Mouse (Mus musculus): ENCODE measurements at regions not wholly inside any gene's neighbourhood (a gene's known extent, or its start where the extent isn't known, plus 50 kb on each side); places are given as distances from the start of the nearest gene placed in this dataset.
A peak's percentile ranks its signal among the peaks of the same experiment; 100 is the strongest.
"Not testable (repeated sequence)": the region's sequence is repeated elsewhere in the genome, so short reads cannot be mapped to it uniquely, and the experiment has no call there.

- ATAC-seq (replicated peaks; ENCODE audit: poor library complexity): no peak
These were observed 203.4 kb upstream of the Tbl1x start for GRCm38 (mm10) chrX:77307374-77307773.

DNA sequence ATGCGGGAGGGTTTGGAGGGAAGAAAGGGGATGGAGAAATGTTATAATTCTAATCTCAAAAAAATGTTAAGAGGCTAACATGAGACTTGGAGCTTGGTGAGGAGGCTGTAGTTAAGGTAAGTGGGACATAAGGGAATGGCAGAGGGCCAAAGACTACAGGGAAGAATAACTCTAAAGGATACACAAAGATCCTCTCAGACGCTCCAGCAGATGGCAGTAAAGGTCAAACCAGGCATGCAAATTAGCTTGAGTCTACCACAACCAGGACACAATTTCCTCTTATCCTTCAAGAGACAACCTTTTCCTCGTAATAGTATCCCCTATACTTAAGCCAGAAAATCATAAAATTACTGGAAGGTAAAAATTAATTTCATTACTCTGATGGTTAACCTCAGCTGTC, 196.4 kb upstream of the Tbl1x start:
- ATAC-seq (replicated peaks; ENCODE audit: poor library complexity): peak; percentile 85

DNA sequence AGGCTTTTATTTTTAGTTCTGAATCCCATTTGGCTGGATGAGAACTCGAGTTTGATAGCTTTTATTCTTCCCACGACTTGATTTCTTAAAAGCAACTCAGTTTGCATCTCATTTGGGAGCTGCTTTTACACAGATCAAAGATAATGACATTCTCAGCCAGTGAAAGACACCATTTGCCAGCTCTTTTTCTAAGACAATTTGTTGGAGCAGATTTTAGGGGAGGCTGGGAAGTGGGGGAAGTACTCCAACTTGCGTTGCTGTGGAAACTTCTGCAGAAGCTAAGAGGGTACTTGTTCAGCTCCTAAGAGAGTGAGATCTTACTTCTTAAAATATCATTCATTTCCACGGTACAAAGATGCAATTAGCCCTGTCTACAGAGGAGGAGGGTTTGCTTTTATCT, 187.2 kb upstream of the Tbl1x start:
- no peak for ATAC-seq (replicated peaks; ENCODE audit: poor library complexity)

DNA sequence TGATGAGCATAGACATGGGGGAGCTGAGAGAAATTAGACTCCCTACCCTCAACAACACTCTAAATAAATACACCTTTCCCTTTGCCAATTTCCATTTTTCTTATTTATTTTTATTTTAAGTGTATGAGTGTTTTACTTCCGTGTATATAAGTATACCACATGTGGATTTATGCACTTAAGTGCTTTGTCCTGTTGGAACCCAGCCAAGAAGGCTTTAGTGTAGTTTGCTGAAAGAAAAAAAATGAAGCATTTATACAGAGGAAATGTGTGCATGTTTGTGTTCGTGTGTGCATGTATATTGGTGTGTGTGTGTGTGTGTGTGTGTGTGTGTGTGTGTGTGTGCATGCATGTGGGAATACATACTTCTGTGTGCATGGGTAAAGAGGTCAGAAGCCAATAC, 157.6 kb upstream of the Tbl1x start:
- no peak for ATAC-seq (replicated peaks; ENCODE audit: poor library complexity)

- 0 out of 2 replicates have a peak, but pooled peaks have one; percentile 25 for ATAC-seq (replicated peaks; ENCODE audit: poor library complexity)
These were observed 150.3 kb upstream of the Tbl1x start for GRCm38 (mm10) chrX:77360551-77360950.

GRCm38 (mm10) chrX:77361106-77361505, 149.7 kb upstream of the Tbl1x start:
- no peak for ATAC-seq (replicated peaks; ENCODE audit: poor library complexity)

DNA sequence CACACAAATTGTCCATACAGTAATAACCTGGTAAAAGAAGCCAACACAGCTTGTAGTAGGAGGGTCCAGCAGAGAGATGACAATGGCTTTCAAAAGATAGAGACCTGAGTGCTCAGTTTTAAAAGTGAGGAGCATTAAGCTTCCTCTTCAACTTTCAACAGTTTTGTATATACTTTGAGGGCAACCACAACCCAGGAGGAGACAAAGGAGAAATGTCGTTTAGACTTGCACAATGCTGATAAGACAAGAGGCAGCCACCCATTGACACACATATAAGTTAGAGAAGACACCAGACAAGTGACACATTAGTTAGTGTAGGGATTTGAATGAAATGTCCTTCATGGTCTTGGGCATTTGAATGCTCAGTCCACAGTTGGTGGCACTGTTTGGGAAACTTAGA, 147.2 kb upstream of the Tbl1x start:
- ATAC-seq (replicated peaks; ENCODE audit: poor library complexity): peak; percentile 85

DNA sequence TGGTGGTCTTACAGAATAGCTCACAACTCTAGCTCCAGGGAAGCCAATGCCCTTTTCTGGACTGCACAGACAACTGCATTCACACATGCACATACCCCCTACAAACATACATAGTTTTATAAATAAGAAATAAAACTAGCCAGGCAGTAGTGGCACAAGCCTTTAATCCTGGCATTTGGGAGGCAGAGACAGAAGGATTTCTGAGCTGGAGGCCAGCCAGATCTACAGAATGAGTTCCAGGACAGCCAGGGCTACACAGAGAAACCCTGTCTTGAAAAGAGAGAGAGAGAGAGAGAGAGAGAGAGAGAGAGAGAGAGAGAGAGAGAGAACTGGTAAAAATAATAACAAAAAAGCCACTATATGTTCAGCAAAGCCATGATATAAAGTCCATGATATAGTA, 143.5 kb upstream of the Tbl1x start:
- no peak for ATAC-seq (replicated peaks; ENCODE audit: poor library complexity)

GRCm38 (mm10) chrX:77387271-77387670, 123.5 kb upstream of the Tbl1x start:
- ATAC-seq (replicated peaks; ENCODE audit: poor library complexity): no peak

DNA sequence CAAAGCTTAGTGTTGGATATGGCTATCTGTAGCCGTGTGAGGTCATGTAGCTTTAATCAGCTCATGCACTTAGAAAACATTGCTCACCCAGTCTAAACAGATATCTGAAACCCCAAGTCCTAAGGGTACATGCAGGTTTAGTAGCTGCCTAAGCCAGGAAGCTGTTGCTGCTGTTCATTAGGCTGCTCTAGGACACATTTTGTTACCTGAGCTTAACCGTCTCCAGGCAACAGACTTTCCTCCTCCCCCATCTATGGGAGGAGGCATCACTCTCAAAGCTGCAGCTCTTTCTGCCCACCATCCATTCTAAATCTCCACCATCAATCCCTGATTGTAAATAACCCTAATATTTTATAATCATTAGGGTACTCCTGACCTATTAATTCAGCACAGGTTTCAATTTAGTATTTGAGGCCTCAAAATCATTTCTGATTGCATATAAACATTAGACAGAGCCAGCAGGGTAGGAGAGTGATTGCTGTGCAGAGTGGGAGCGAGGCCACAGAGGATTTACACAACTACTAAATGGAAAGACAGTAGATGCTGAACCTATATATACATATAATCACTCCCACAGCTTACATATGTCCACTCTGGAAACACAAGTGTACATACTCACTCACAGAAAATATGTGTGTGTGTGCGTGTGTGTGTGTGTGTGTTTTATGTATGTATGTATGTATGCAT, 118.9 kb upstream of the Tbl1x start:
- no peak for ATAC-seq (replicated peaks; ENCODE audit: poor library complexity)

DNA sequence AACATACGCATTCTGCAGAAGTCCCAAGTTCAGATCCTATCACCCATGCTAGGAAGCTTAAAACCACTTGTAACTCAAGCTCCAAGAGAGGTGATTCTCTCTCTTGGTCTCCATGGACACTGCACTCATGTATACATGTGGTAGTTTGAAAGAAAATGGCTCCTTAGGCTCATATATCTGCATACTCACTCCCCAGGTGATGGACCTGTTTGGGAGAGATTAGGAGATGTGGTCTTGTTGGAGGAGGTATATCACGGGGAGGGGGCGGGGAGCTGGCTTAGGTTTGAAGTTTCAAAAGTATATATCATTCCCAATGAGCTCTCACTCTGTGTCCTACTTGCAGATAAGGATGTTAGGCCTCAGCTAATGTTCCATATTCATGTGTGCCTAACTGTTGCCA, 103.9 kb upstream of the Tbl1x start:
- peak; percentile 71 for ATAC-seq (replicated peaks; ENCODE audit: poor library complexity)

- ATAC-seq (replicated peaks; ENCODE audit: poor library complexity): no peak
These were observed 102.9 kb upstream of the Tbl1x start for GRCm38 (mm10) chrX:77407925-77408324.

DNA sequence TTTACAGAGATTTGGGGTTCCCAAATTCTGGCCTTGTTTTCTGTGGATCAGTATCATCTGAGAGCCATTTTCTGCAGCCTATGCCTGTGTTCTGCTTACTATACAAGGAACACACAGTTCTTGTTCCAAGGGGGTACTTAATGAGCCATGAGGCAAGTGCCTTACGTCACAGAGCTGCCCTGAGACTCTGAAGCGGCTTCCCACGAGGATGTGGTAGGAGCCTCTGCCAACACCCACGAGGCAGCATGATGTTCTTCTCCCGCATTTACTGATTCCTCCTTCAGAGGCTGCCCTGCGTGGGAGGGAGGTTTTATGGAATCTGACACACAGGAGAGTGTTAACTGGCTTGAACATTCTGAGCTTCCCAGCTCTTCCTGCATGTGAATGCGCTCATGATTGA, 101.4 kb upstream of the Tbl1x start:
- no peak for ATAC-seq (replicated peaks; ENCODE audit: poor library complexity)

- no peak for ATAC-seq (replicated peaks; ENCODE audit: poor library complexity)
These were observed 100.0 kb upstream of the Tbl1x start for GRCm38 (mm10) chrX:77410812-77411211.

- ATAC-seq (replicated peaks; ENCODE audit: poor library complexity): peak; percentile 80
These were observed 96.7 kb upstream of the Tbl1x start for GRCm38 (mm10) chrX:77414156-77414555.

DNA sequence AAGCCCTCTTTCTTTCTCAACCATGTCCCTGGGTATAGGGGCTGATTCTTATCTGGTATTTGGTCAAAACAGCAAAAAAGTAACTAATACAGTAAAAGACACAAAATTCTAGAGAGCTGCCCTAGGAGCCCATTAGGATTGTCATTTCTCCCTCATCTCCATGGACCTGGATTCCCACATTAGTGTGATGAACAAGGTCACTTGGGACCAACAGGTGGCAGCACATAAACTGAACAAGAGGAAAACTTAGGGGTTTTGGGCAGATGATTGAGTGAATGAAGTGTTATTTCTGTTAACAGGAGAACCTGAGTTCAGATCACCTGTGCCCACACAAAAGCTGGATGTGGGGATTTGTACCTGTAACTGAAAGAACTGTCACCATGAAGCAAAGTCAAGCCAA, 93.0 kb upstream of the Tbl1x start:
- ATAC-seq (replicated peaks; ENCODE audit: poor library complexity): no peak

GRCm38 (mm10) chrX:77422206-77422605, 88.6 kb upstream of the Tbl1x start:
- no peak for ATAC-seq (replicated peaks; ENCODE audit: poor library complexity)

GRCm38 (mm10) chrX:77424792-77425727, 85.8 kb upstream of the Tbl1x start:
- peak; percentile 88 for ATAC-seq (replicated peaks; ENCODE audit: poor library complexity)

DNA sequence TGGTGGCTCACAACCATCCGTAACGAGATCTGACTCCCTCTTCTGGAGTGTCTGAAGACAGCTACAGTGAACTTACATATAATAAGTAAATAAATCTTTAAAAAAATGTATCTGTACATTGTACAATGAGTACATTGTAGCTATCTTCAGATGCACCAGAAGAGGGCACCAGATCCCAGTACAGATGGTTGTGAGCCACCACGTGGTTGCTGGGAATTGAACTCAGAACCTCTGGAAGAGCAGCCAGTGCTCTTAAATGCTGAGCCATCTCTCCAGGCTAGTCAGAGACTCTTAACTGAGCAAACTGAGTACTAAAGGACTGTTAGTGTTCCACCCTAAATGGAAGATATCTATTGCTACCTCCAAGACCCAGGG, 85.1 kb upstream of the Tbl1x start:
- ATAC-seq (replicated peaks; ENCODE audit: poor library complexity): not testable (repeated sequence)

GRCm38 (mm10) chrX:77426836-77427235, 84.0 kb upstream of the Tbl1x start:
- ATAC-seq (replicated peaks; ENCODE audit: poor library complexity): not testable (repeated sequence)

GRCm38 (mm10) chrX:77432001-77432565, 78.7 kb upstream of the Tbl1x start:
- no peak for ATAC-seq (replicated peaks; ENCODE audit: poor library complexity)
